Mouse (Mus musculus): ENCODE results near the gene Sec63. TPM values are rescaled to one million over a fixed set of nuclear protein-coding genes. Genes with fewer than 3 reads are reported as not detected.
A peak's percentile ranks its signal among the peaks of the same experiment; 100 is the strongest.

The Sec63 gene
- polyA plus RNA-seq, 1 experiment from 2014 or later, result 16.3 TPM

GRCm38 (mm10) chr10:42754341-42754740, 7.0 kb upstream of the Sec63 start:
- Histone ChIP-seq H3K27me3 (ENCODE audit: control insufficient read depth, insufficient read depth, low read depth, low read length) (no peaks in the 10 kb centered on the region), H3K4me3 (ENCODE audit: low read depth, low read length) (no peak overlapping the region), H3K4me2 (ENCODE audit: low read length) (no peak overlapping the region), H3K36me3 (ENCODE audit: control insufficient read depth, insufficient read depth, low read length) (no peaks in the 10 kb centered on the region), H3K9me3 (replicated peaks; ENCODE audit: control insufficient read depth, low read length, poor library complexity, severe bottlenecking) (no peaks in the 10 kb centered on the region), H3K9ac (ENCODE audit: low read depth, low read length) (no peak overlapping the region), H3K27ac (ENCODE audit: low read length) (no peak overlapping the region), H3K4me1 (ENCODE audit: control insufficient read depth, insufficient read depth, low read length) (no peaks in the 10 kb centered on the region)
- 67% methylated on average over 2 of the region's 2 CpGs for WGBS
- ATAC-seq, result no peak

GRCm38 (mm10) chr10:42759741-42760140, 1.6 kb upstream of the Sec63 start:
- no peaks in the 10 kb centered on the region for H3K36me3 ChIP-seq (ENCODE audit: control insufficient read depth, insufficient read depth, low read length)
- H3K27ac ChIP-seq (ENCODE audit: low read length), result no peak overlapping the region
- no peaks in the 10 kb centered on the region for H3K9me3 ChIP-seq (replicated peaks; ENCODE audit: control insufficient read depth, low read length, poor library complexity, severe bottlenecking)
- H3K9ac ChIP-seq (ENCODE audit: low read depth, low read length), result no peak overlapping the region
- H3K4me3 ChIP-seq (ENCODE audit: low read depth, low read length), result no peak overlapping the region
- peaks cover 24% of the 10 kb centered on the region for H3K4me1 ChIP-seq (ENCODE audit: control insufficient read depth, insufficient read depth, low read length)
- WGBS, result 86% methylated on average over 4 of the region's 4 CpGs
- no peaks in the 10 kb centered on the region for H3K27me3 ChIP-seq (ENCODE audit: control insufficient read depth, insufficient read depth, low read depth, low read length)
- no peak overlapping the region for H3K4me2 ChIP-seq (ENCODE audit: low read length)
- no peak for ATAC-seq

GRCm38 (mm10) chr10:42760329-42760728, 967 bp upstream of the Sec63 start:
- no peak for ATAC-seq
- 60% methylated on average over 8 of the region's 8 CpGs for WGBS
- Histone ChIP-seq H3K4me2 (ENCODE audit: low read length) (no peak overlapping the region), H3K4me3 (ENCODE audit: low read depth, low read length) (no peak overlapping the region), H3K27me3 (ENCODE audit: control insufficient read depth, insufficient read depth, low read depth, low read length) (no peaks in the 10 kb centered on the region), H3K9ac (ENCODE audit: low read depth, low read length) (no peak overlapping the region), H3K9me3 (replicated peaks; ENCODE audit: control insufficient read depth, low read length, poor library complexity, severe bottlenecking) (no peaks in the 10 kb centered on the region), H3K4me1 (ENCODE audit: control insufficient read depth, insufficient read depth, low read length) (peaks cover 28% of the 10 kb centered on the region), H3K27ac (ENCODE audit: low read length) (no peak overlapping the region), H3K36me3 (ENCODE audit: control insufficient read depth, insufficient read depth, low read length) (no peaks in the 10 kb centered on the region)

GRCm38 (mm10) chr10:42761901-42762669, 789 bp downstream of the Sec63 start:
- Histone ChIP-seq H3K9me3 (replicated peaks; ENCODE audit: control insufficient read depth, low read length, poor library complexity, severe bottlenecking) (no peaks in the 10 kb centered on the region), H3K9ac (ENCODE audit: low read depth, low read length) (peak overlapping the region; percentile 92), H3K27ac (ENCODE audit: low read length) (peak overlapping the region; percentile 92), H3K4me3 (ENCODE audit: low read depth, low read length) (peak overlapping the region; percentile 78), H3K4me2 (ENCODE audit: low read length) (peak overlapping the region; percentile 84), H3K4me1 (ENCODE audit: control insufficient read depth, insufficient read depth, low read length) (peaks cover 30% of the 10 kb centered on the region), H3K27me3 (ENCODE audit: control insufficient read depth, insufficient read depth, low read depth, low read length) (no peaks in the 10 kb centered on the region), H3K36me3 (ENCODE audit: control insufficient read depth, insufficient read depth, low read length) (no peaks in the 10 kb centered on the region)
- peak; percentile 79 for ATAC-seq
- under 1% methylated on average over 63 of the region's 66 CpGs for WGBS

GRCm38 (mm10) chr10:42762670-42763058, 1.4 kb downstream of the Sec63 start:
- no peaks in the 10 kb centered on the region for H3K27me3 ChIP-seq (ENCODE audit: control insufficient read depth, insufficient read depth, low read depth, low read length)
- whole genome bisulfite sequencing, result 1% methylated on average over 6 of the region's 6 CpGs
- H3K4me3 ChIP-seq (ENCODE audit: low read depth, low read length), result peak overlapping the region; percentile 78
- ATAC-seq, result no peak
- peak overlapping the region; percentile 84 for H3K4me2 ChIP-seq (ENCODE audit: low read length)
- peak overlapping the region; percentile 92 for H3K9ac ChIP-seq (ENCODE audit: low read depth, low read length)
- peak overlapping the region; percentile 92 for H3K27ac ChIP-seq (ENCODE audit: low read length)
- no peaks in the 10 kb centered on the region for H3K36me3 ChIP-seq (ENCODE audit: control insufficient read depth, insufficient read depth, low read length)
- H3K4me1 ChIP-seq (ENCODE audit: control insufficient read depth, insufficient read depth, low read length), result peaks cover 30% of the 10 kb centered on the region
- H3K9me3 ChIP-seq (replicated peaks; ENCODE audit: control insufficient read depth, low read length, poor library complexity, severe bottlenecking), result no peaks in the 10 kb centered on the region

GRCm38 (mm10) chr10:42763246-42763645, 1.9 kb downstream of the Sec63 start:
- no peak overlapping the region for H3K27ac ChIP-seq (ENCODE audit: low read length)
- H3K4me1 ChIP-seq (ENCODE audit: control insufficient read depth, insufficient read depth, low read length), result peaks cover 30% of the 10 kb centered on the region
- no peak for ATAC-seq
- H3K4me2 ChIP-seq (ENCODE audit: low read length), result peak overlapping the region; percentile 84
- no peaks in the 10 kb centered on the region for H3K36me3 ChIP-seq (ENCODE audit: control insufficient read depth, insufficient read depth, low read length)
- peak overlapping the region; percentile 78 for H3K4me3 ChIP-seq (ENCODE audit: low read depth, low read length)
- peak overlapping the region; percentile 61 for H3K9ac ChIP-seq (ENCODE audit: low read depth, low read length)
- H3K27me3 ChIP-seq (ENCODE audit: control insufficient read depth, insufficient read depth, low read depth, low read length), result no peaks in the 10 kb centered on the region
- no peaks in the 10 kb centered on the region for H3K9me3 ChIP-seq (replicated peaks; ENCODE audit: control insufficient read depth, low read length, poor library complexity, severe bottlenecking)
- 48% methylated on average over 4 of the region's 4 CpGs for WGBS

GRCm38 (mm10) chr10:42765344-42765743, 4.0 kb downstream of the Sec63 start:
- Histone ChIP-seq H3K9me3 (replicated peaks; ENCODE audit: control insufficient read depth, low read length, poor library complexity, severe bottlenecking) (no peaks in the 10 kb centered on the region), H3K4me2 (ENCODE audit: low read length) (no peak overlapping the region), H3K36me3 (ENCODE audit: control insufficient read depth, insufficient read depth, low read length) (no peaks in the 10 kb centered on the region), H3K4me3 (ENCODE audit: low read depth, low read length) (no peak overlapping the region), H3K27me3 (ENCODE audit: control insufficient read depth, insufficient read depth, low read depth, low read length) (no peaks in the 10 kb centered on the region), H3K9ac (ENCODE audit: low read depth, low read length) (no peak overlapping the region), H3K27ac (ENCODE audit: low read length) (no peak overlapping the region), H3K4me1 (ENCODE audit: control insufficient read depth, insufficient read depth, low read length) (peaks cover 30% of the 10 kb centered on the region)
- no peak for ATAC-seq

- 96% methylated on average over 3 of the region's 3 CpGs for WGBS
- Histone ChIP-seq H3K9ac (ENCODE audit: low read depth, low read length) (no peak overlapping the region), H3K27ac (ENCODE audit: low read length) (no peak overlapping the region)
Observed at GRCm38 (mm10) chr10:42775450-42775849, 14.2 kb downstream of the Sec63 start.

GRCm38 (mm10) chr10:42780753-42781152, 19.5 kb downstream of the Sec63 start:
- H3K4me2 ChIP-seq (ENCODE audit: low read length), result no peak overlapping the region
- H3K9me3 ChIP-seq (replicated peaks; ENCODE audit: control insufficient read depth, low read length, poor library complexity, severe bottlenecking), result no peaks in the 10 kb centered on the region
- no peak overlapping the region for H3K27ac ChIP-seq (ENCODE audit: low read length)
- no peak overlapping the region for H3K9ac ChIP-seq (ENCODE audit: low read depth, low read length)
- no peaks in the 10 kb centered on the region for H3K27me3 ChIP-seq (ENCODE audit: control insufficient read depth, insufficient read depth, low read depth, low read length)
- no peak for ATAC-seq
- H3K36me3 ChIP-seq (ENCODE audit: control insufficient read depth, insufficient read depth, low read length), result no peaks in the 10 kb centered on the region
- H3K4me3 ChIP-seq (ENCODE audit: low read depth, low read length), result no peak overlapping the region
- H3K4me1 ChIP-seq (ENCODE audit: control insufficient read depth, insufficient read depth, low read length), result no peaks in the 10 kb centered on the region
- WGBS, result 96% methylated on average over 2 of the region's 2 CpGs

More at GRCm38 (mm10) chr10:42775450-42775849, 14.2 kb downstream of the Sec63 start:
- H3K9me3 ChIP-seq (replicated peaks; ENCODE audit: control insufficient read depth, low read length, poor library complexity, severe bottlenecking), result no peaks in the 10 kb centered on the region
- no peak for ATAC-seq
- H3K4me3 ChIP-seq (ENCODE audit: low read depth, low read length), result no peak overlapping the region
- H3K36me3 ChIP-seq (ENCODE audit: control insufficient read depth, insufficient read depth, low read length), result no peaks in the 10 kb centered on the region
- H3K27me3 ChIP-seq (ENCODE audit: control insufficient read depth, insufficient read depth, low read depth, low read length), result no peaks in the 10 kb centered on the region
- no peak overlapping the region for H3K4me2 ChIP-seq (ENCODE audit: low read length)
- no peaks in the 10 kb centered on the region; the same call in 1 of the 2 replicates for H3K4me1 ChIP-seq (ENCODE audit: control insufficient read depth, insufficient read depth, low read length)
